Mouse (Mus musculus) small intestine, adult 2 months (tissue): ENCODE measurements around the gene Gipr. TPM values are rescaled to one million over a fixed set of nuclear protein-coding genes. Genes with fewer than 3 reads are reported as not detected.

ENCODE experiments used
- H3K27ac ChIP-seq: fragments of 200-500 bp; 2 replicates; pipeline ENCODE4 v1.5.1; 2012; ENCODE audit warnings: low read depth, low read length, control low read depth, inconsistent platforms; ENCODE audit not compliant: insufficient read depth
- H3K27me3 ChIP-seq: fragments of 200-500 bp; 2 replicates; pipeline ENCODE4 v1.6.1; 2012; ENCODE audit warnings: mild to moderate bottlenecking, moderate library complexity, low read length, inconsistent platforms; ENCODE audit not compliant: control insufficient read depth, insufficient read depth
- H3K36me3 ChIP-seq: fragments of 200-500 bp; 2 replicates; pipeline ENCODE4 v1.6.1; 2012; ENCODE audit warnings: mild to moderate bottlenecking, low read length, control low read depth, inconsistent platforms; ENCODE audit not compliant: control insufficient read depth, insufficient read depth
- H3K4me1 ChIP-seq: fragments of 200-500 bp; 2 replicates; pipeline ENCODE4 v1.6.1; 2012; ENCODE audit warnings: low read length, inconsistent platforms, mixed read lengths; ENCODE audit not compliant: control insufficient read depth, insufficient read depth, insufficient read length
- H3K4me3 ChIP-seq: fragments of 200-500 bp; 2 replicates; pipeline ENCODE4 v1.5.1; 2012; ENCODE audit warnings: low read depth, mild to moderate bottlenecking, control low read depth, inconsistent platforms, low read length, moderate library complexity
- CTCF ChIP-seq: fragments of 200-500 bp; IDR thresholded peaks from 2 replicates; pipeline ENCODE4 v1.5.1; 2012; ENCODE audit warnings: low read depth, mild to moderate bottlenecking, control low read depth, inconsistent platforms, low read length, moderate library complexity, mixed read lengths; ENCODE audit not compliant: insufficient replicate concordance, insufficient read length; ENCODE audit errors: extremely low read depth
- POLR2A ChIP-seq: fragments of 200-500 bp; IDR thresholded peaks from 2 replicates; pipeline ENCODE4 v1.6.1; 2012; ENCODE audit warnings: low read depth, mild to moderate bottlenecking, control low read depth, inconsistent platforms, low read length, moderate library complexity
- WGBS: fragments of 180-500 bp; shearing (Covaris S2); methylation state at CpG from one replicate; pipeline ENCODE4 v1.1.7; 2018; 5-methylcytosine and 5-hydroxymethylcytosine counted together
- polyA plus RNA-seq: library from polyadenylated mRNA; depleted of rRNA; stranded (reverse); fragments of >200 nt; gene quantifications from 2 replicates; pipeline ENCODE4 v1.2.3, GENCODE M21; 2012; rRNA removed

Gene Gipr
- 0.53 and 0.62 TPM in 2 replicates for polyA plus RNA-seq

DNA sequence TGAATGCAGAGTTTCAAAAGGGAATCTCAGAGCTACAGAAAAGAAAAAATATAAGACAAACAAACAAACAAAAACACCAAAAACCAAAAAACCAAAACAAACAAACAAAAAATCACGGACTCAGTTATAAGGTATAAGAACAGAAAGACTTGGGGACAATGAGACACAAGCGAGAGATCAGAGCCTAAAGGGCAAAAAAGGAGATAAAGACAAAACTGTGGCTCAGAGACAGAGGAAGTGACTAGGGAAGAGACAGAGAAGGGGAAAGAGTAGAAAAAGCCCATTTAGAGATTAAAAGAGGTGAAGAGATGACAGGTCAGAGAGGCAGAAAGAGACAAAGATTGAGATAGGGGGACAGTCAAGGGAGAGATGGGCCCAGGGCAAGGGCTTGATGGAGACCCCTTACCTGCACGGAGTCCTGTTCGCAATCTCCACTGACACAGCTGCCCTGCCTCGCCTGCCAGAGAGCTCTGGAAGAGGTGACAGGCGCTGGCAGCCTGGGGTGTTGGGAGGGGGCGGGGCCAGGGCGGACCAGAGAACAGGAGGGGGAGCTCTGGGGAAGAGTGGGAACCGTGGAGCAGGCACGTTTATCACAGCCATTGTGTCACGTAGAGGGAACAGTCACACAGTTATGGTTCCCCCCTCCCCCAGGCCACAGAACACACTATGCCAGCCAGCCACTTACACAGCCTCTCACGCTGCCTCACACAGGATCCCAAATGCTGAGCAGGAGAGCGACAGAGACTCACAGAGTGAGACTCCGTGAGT, at the start of gene Gipr:
TSS of gene Gipr (minus strand) at position 472 of the 768 bp plus-strand sequence.
- Histone ChIP-seq H3K36me3 (no peaks in the 10 kb centered on the region), H3K27ac (no peak within 1 kb of the TSS), H3K4me1 (peaks cover 7% of the 10 kb centered on the region), H3K27me3 (no peaks in the 10 kb centered on the region; the same call in 1 of the 2 replicates), H3K4me3 (no peak within 1 kb of the TSS)
- WGBS, result 10% methylated on average over 14 of the region's 14 CpGs
- TF ChIP-seq POLR2A, result no peak
- TF ChIP-seq CTCF, result no peak

DNA sequence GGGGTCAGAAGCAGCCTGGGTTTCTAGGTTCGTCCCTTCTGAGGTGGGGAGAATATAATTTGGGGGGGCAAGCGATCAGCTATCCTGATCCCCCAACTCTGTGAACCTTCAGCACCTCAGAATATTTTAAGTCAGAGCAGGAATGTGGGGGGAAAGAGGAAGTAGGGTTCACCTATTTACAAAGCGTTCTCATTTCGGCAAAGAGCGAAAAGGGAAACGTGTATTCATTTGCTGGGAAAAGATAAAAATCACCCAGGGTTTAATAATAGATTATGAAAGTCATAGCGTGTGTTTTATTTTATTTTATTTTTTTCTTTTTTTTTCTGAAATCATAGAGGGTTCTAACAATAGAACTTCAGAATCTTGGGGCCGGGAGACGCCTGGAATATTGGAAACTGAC, 49.0 kb upstream of the Gipr start:
- TF ChIP-seq CTCF (no peak), POLR2A (no peak)
- H3K27ac ChIP-seq, result no peak overlapping the region
- H3K4me1 ChIP-seq, result peaks cover 11% of the 10 kb centered on the region
- 53% methylated on average over 9 of the region's 9 CpGs for WGBS
- H3K36me3 ChIP-seq, result no peaks in the 10 kb centered on the region
- no peak overlapping the region for H3K4me3 ChIP-seq
- H3K27me3 ChIP-seq, result peaks cover 23% of the 10 kb centered on the region

DNA sequence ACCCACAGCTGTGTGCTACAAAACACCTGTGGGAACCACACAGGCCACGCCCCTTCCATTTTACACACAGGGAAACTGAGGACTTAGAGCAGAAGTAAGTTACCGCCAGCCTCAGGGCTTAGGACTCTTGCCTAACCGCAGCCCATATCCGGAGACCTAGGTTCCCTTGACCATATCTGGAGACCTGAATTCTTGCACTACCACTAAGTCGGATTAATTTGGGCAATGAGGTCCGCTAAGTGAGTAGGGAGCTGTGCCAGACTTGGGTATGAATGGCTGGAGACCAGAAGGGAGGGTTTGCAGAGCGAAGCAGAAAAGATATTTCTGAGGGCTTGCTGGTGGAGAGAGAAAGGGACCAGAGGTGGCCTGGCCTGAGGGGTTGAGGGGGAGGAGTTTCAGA, 48.4 kb upstream of the Gipr start:
- no peak overlapping the region; the same call in 1 of the 2 replicates for H3K27ac ChIP-seq
- TF ChIP-seq POLR2A, result no peak
- TF ChIP-seq CTCF, result no peak
- WGBS, result 57% methylated on average over 7 of the region's 7 CpGs
- H3K4me3 ChIP-seq, result no peak overlapping the region
- peaks cover 11% of the 10 kb centered on the region for H3K4me1 ChIP-seq
- no peaks in the 10 kb centered on the region for H3K36me3 ChIP-seq
- peaks cover 23% of the 10 kb centered on the region for H3K27me3 ChIP-seq

DNA sequence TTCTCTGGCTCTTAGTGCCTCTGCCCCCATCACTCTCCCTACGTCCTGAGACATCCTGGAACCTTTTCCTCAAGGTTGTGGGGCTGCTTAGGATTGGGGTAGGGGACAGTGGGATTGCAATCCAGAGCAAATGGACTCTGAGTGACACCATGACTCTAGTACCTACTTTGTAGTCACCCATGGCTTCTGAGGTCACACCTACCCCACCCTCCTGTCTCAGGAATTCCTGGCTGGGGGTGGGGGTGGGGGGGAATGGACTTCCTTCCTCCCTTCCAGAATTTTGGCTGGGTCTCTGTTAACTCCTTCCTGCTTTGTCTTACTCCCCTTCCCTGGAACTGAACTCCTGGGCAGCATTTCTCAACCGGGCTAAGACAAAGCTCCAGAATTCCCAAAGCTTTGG, 47.5 kb upstream of the Gipr start:
- 88% methylated on average over 2 of the region's 2 CpGs for WGBS
- peak overlapping the region; percentile 26; the same call in 1 of the 2 replicates for H3K4me3 ChIP-seq
- H3K4me1 ChIP-seq, result peaks cover 11% of the 10 kb centered on the region
- no peak for TF ChIP-seq CTCF
- no peak for TF ChIP-seq POLR2A
- peaks cover 23% of the 10 kb centered on the region for H3K27me3 ChIP-seq
- no peaks in the 10 kb centered on the region for H3K36me3 ChIP-seq
- H3K27ac ChIP-seq, result no peak overlapping the region

DNA sequence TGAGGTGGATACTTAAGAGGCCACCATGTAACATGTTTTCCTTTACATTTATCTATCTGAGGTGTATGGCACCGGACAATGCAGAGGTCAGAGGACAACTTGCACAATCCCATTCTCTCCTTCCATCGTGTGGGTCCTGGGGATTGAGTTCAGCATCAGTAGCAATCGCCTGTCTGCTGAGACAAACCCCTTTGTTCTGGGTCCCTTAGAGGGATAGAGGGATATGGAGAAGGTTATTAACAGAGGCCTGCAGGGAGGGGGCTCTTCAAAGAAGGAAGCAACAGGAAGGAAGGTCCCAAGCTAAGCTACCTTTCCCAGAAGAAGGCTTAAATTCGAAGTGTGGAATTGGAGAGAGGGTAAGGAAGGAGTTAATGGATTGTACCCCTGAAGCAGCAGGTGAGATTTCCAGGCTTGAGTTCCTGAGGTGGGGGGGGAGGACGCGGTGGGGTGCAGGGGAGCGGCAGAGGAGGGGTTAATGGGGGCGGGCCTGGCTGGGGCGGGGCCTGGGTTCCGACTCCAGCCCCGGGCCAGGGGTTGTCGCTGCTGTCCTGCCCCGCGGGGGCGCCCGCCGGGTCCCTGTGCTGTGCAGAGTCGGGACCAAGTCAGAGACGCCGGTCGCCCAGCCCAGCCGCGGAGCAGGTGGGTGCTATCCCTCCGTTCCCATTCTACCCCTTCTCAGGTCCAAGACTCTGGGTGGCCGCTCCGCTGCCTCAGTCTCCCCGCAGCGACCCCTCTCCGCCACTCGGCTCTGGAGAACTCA, 46.2 kb upstream of the Gipr start, which contains the start of gene Gpr4:
TSS of gene Gpr4 (plus strand) at position 543 of the 760 bp plus-strand sequence.
- H3K36me3 ChIP-seq, result no peaks in the 10 kb centered on the region
- no peak for TF ChIP-seq POLR2A
- TF ChIP-seq CTCF, result no peak
- no peak within 1 kb of the TSS for H3K27ac ChIP-seq
- peaks cover 13% of the 10 kb centered on the region for H3K4me1 ChIP-seq
- H3K27me3 ChIP-seq, result peaks cover 18% of the 10 kb centered on the region
- H3K4me3 ChIP-seq, result peak within 1 kb of the TSS; percentile 64
- WGBS, result 3% methylated on average over 30 of the region's 30 CpGs

DNA sequence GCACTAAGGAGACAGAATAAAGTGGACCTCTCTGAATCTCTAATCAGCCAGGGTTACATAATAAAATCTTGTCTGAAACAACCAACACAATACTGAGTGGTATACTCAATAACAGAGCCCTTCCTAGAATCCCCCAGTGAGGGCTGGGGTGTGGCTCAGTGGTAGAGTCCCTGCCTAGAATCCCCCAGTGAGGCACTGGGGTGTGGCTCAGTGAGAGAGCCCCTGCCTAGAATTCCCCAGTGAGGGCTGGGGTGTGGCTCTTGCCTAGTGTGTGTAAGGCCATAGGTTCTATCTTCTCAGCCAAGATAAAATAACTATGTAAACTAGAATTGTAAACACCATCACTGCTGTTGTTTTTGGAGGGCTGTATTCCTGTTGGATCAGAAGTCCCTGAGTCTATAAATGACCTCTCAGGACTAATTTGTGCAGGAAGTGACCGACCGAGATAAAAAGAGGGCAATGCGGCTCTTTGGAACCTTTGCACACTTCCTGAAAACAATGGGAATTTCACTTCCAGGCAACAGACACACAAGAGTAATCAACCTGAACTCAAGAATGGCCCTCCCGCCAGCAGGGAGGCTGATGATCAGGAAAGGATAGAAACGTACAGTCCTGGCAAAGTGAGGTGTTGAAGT, 45.2 kb upstream of the Gipr start:
- TF ChIP-seq CTCF, result no peak
- TF ChIP-seq POLR2A, result no peak
- 0 out of 2 replicates have a peak overlapping the region, but pooled peaks have one; percentile 8 for H3K27ac ChIP-seq
- 43% methylated on average over 5 of the region's 5 CpGs for WGBS
- H3K4me3 ChIP-seq, result no peak overlapping the region
- peaks cover 13% of the 10 kb centered on the region for H3K4me1 ChIP-seq
- H3K36me3 ChIP-seq, result no peaks in the 10 kb centered on the region
- peaks cover 16% of the 10 kb centered on the region for H3K27me3 ChIP-seq

DNA sequence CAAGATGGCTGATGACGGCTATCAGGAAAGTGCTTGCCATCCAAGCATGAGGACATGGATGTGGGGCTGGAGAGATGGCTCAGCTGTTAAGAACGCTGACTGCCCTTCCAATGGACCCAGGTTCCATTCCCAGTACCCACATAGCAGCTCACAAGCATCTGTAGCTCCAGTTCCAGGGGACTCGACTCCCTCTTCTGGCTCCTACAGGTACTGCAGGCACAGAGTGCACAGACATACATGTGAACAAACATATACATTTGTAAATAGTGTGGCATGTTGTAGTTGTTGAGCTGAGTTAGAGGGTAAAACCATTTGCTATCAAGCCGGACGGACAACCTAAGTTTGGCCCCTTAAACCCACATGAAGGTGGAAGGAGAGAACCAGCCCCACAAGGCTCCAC, 44.1 kb upstream of the Gipr start:
- 94% methylated on average over 5 of the region's 5 CpGs for WGBS
- no peak overlapping the region for H3K4me3 ChIP-seq
- TF ChIP-seq POLR2A, result no peak
- TF ChIP-seq CTCF, result 0 out of 2 replicates have a peak, but pooled peaks have one; percentile 20
- H3K27me3 ChIP-seq, result peaks cover 10% of the 10 kb centered on the region
- peaks cover 13% of the 10 kb centered on the region for H3K4me1 ChIP-seq
- H3K36me3 ChIP-seq, result no peaks in the 10 kb centered on the region; the same call in 1 of the 2 replicates
- no peak overlapping the region for H3K27ac ChIP-seq
